Mouse (Mus musculus): ENCODE data around the gene Plcb2.

Plcb2 gene

GRCm38 (mm10) chr2:118751896-118752791 is 23.9 kb upstream of the Plcb2 start:
- no peak for DNase-seq (ENCODE audit: low read depth, low spot score)

DNA sequence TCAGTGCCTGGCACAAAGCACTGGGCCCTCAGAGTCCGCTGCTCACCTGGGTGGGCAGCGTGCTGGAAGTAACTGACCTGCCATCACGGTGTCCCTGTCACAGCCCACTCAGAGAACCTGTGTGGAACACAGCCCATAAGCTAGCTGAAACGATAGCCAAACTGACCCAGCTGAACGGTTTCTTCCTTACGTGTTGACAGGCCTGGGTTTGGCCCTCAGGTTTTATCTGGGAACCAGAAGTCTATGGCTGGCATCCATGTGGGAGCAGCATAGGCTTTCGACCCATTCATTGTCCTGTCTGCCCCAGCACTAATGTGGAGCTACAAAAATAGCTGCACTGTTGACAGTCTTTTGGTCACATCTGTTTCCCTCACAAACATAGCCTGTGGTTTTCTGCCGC is 22.2 kb upstream of the Plcb2 start:
- no peak for DNase-seq (ENCODE audit: low read depth, low spot score)

DNA sequence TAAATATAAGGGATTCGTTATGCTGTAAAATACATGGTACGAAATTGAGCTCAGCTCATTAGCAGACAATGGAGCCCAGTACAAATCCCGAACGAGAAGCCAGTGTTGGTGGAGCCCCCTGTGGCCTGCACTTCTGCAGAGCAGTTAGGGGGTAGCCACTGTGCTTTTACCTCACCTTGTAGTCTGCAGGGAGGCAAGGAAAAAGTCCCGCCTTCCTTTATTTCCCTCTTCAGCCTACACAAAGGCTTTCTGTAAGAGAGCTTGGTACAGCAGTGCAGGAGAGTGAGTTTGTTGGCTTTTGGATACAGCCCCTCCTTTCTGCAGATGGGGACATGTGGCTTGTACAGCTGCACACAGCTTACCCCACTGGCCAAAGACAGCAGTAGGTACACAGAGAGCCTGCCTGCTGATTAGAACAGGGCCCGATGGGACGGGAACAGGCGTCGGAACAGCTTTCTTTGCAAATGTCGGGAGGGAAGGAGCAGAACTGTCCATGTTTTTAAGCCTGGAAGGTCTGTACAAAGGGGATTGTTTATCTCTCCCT is 21.2 kb upstream of the Plcb2 start:
- DNase-seq (ENCODE audit: low read depth, low spot score) = no peak

- no peak for DNase-seq (ENCODE audit: low read depth, low spot score)
Observed at GRCm38 (mm10) chr2:118747301-118747960, 19.2 kb upstream of the Plcb2 start.

- DNase-seq (ENCODE audit: low read depth, low spot score) = no peak
Observed at GRCm38 (mm10) chr2:118745915-118746901, 18.0 kb upstream of the Plcb2 start.

- DNase-seq (ENCODE audit: low read depth, low spot score) = peak; percentile 87
Observed at GRCm38 (mm10) chr2:118745232-118745884, 17.1 kb upstream of the Plcb2 start, which contains the start of gene Inafm2. Inafm2 (plus strand) TSS chr2:118745758.

DNA sequence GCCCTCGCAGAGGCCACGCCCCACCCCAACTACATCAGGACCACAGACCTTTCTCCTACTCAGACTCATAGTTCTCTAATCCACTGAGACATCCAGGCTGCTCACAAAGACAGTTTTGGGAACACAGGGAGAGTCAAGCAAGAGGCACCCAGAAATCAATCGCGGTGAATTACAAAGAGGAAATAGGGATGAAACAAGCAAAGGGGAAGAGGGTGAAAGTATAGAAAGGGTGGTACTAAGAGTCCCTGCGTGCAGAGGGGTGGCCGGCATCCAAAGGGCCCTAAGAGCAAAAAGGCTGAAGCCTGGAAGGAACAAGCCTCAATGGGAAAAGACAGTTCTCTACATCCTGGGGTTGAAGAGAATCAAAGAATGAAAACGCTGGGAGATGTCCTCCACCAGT is 16.4 kb upstream of the Plcb2 start:
- no peak for DNase-seq (ENCODE audit: low read depth, low spot score)

- no peak for DNase-seq (ENCODE audit: low read depth, low spot score)
Observed at GRCm38 (mm10) chr2:118743261-118743943, 15.2 kb upstream of the Plcb2 start.

GRCm38 (mm10) chr2:118741183-118741582 is 12.9 kb upstream of the Plcb2 start:
- DNase-seq (ENCODE audit: low read depth, low spot score) = no peak

GRCm38 (mm10) chr2:118740341-118740740 is 12.1 kb upstream of the Plcb2 start:
- DNase-seq (ENCODE audit: low read depth, low spot score) = no peak

DNA sequence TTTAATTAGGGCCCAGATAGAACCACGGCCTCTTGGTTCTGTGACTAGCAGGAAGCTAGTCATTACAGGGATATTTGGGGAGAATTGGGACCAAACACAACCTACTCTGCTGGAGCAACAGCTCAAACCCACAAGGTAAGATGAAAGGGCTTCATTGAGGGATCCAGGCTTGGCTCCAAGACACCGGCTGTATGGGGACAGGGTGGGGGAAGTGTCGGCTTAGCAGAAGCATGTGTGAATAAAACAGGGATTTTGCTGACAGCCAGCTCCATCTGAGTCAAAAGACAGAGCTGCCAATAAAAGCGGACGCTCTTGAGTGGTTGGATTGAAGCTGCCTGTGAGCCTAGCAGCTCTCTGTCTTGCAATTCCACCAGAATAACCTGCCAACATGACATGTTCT is 5.1 kb upstream of the Plcb2 start:
- no peak for DNase-seq (ENCODE audit: low read depth, low spot score)

GRCm38 (mm10) chr2:118731981-118732380 is 3.7 kb upstream of the Plcb2 start:
- DNase-seq (ENCODE audit: low read depth, low spot score) = no peak

DNA sequence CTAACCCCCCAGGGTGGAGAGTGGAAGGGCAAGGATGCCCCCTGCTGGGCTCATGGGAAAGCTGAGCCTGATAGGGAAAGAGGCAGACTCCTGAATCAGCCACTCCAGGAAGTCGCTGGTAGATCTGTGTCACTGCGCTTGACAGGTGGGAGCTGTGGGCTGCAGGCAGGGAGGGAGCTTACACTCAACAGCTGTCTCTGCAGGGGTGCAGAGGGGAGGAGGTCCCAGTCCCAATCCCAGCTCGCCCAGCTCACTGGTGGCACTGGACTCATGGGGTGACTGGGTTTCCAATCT is 2.3 kb upstream of the Plcb2 start:
- no peak for DNase-seq (ENCODE audit: low read depth, low spot score)

GRCm38 (mm10) chr2:118729816-118730621 is 1.8 kb upstream of the Plcb2 start:
- DNase-seq (ENCODE audit: low read depth, low spot score) = no peak

GRCm38 (mm10) chr2:118729194-118729593 is 956 bp upstream of the Plcb2 start:
- no peak for DNase-seq (ENCODE audit: low read depth, low spot score)

- no peak for DNase-seq (ENCODE audit: low read depth, low spot score)
Observed at GRCm38 (mm10) chr2:118727911-118728310, 327 bp downstream of the Plcb2 start.

GRCm38 (mm10) chr2:118726873-118727272 is 1.4 kb downstream of the Plcb2 start:
- no peak for DNase-seq (ENCODE audit: low read depth, low spot score)

DNA sequence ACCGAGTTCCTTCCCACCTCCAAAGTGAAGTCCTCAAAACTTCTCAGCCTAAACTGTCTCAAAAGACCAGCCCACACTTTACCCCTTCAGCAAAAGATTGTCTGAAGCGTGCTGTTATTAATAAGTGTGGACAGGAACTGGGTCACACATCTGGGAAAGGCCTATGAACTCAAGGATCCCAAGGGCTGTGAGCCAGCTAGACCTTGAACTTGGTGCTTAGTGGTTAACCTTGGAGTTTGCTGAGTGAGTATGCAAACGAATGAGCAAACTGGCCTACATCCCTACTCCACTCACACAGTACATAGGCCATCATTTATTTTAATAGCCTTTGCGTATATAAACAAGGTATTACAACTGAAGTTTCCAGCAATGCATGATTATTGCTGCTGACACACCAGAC is 2.7 kb downstream of the Plcb2 start:
- DNase-seq (ENCODE audit: low read depth, low spot score) = no peak

- DNase-seq (ENCODE audit: low read depth, low spot score) = no peak
Observed at GRCm38 (mm10) chr2:118723693-118724486, 4.3 kb downstream of the Plcb2 start.
